Mouse (Mus musculus): ENCODE data around the gene Foxp4.

GRCm38 (mm10) chr17:47841521-47841920, 82.9 kb downstream of the Foxp4 start:
- no peak for TF ChIP-seq CTCF (IDR thresholded peaks at IDR 0.05; ENCODE audit: borderline replicate concordance, insufficient read depth, low read depth, low read length)
- no peak for TF ChIP-seq POLR2A (IDR thresholded peaks at IDR 0.05; ENCODE audit: borderline replicate concordance, insufficient read depth, low read length)
